Mouse (Mus musculus) hindbrain, embryonic 15.5 days (tissue): ENCODE data around the gene Anxa4. TPM values are rescaled to one million over a fixed set of nuclear protein-coding genes. Genes with fewer than 3 reads are reported as not detected.

Experiments used
- ATAC-seq: fragments of 200-750 bp; cut with Nextera tagmentation; 2 replicates; pipeline ENCODE4 v1.8.0; 2017; ENCODE audit warnings: low read depth, moderate number of reproducible peaks, moderate TSS enrichment; ENCODE audit not compliant: low FRiP score
- H3K27ac ChIP-seq: fragments of 300-500 bp; sonication (generic); replicated peaks from 2 replicates; pipeline ENCODE4 v1.5.1; 2015; ENCODE audit warnings: mild to moderate bottlenecking, inconsistent platforms
- H3K27me3 ChIP-seq: fragments of 300-500 bp; sonication (generic); 2 replicates; pipeline ENCODE4 v1.6.1; 2015; ENCODE audit warnings: control low read depth, inconsistent platforms
- H3K36me3 ChIP-seq: fragments of 300-500 bp; sonication (generic); 2 replicates; pipeline ENCODE4 v1.6.1; 2015; ENCODE audit warnings: control low read depth, inconsistent platforms
- H3K4me1 ChIP-seq: fragments of 300-500 bp; sonication (generic); replicated peaks from 2 replicates; pipeline ENCODE4 v1.6.1; 2015; ENCODE audit warnings: control low read depth, inconsistent platforms
- H3K4me2 ChIP-seq: fragments of 300-500 bp; sonication (generic); 2 replicates; pipeline ENCODE4 v1.6.1; 2015; ENCODE audit warnings: moderate library complexity, mild to moderate bottlenecking, inconsistent platforms
- H3K4me3 ChIP-seq: fragments of 300-500 bp; sonication (generic); 2 replicates; pipeline ENCODE4 v1.5.1; 2015; ENCODE audit warnings: mild to moderate bottlenecking, inconsistent platforms
- H3K9ac ChIP-seq: fragments of 300-500 bp; sonication (generic); 2 replicates; pipeline ENCODE4 v1.6.1; 2015; ENCODE audit warnings: inconsistent platforms
- H3K9me3 ChIP-seq: fragments of 300-500 bp; sonication (generic); 2 replicates; pipeline ENCODE4 v1.6.1; 2016; ENCODE audit warnings: control low read depth, inconsistent platforms
- WGBS: fragments of 180-500 bp; shearing (Covaris S2); methylation state at CpG from one replicate; pipeline ENCODE4 v1.1.7; 2015; 5-methylcytosine and 5-hydroxymethylcytosine counted together
- polyA plus RNA-seq: library from polyadenylated mRNA; unstranded; fragments of >200 nt; fragmentation: Nextera tagmentation; extraction: Ambion mirVana; gene quantifications from 2 replicates; pipeline ENCODE4 v1.2.1, GENCODE M21; 2015

The Anxa4 gene
- polyA plus RNA-seq, 1 experiment from 2014 or later = 4.6 TPM

- Histone ChIP-seq H3K4me3 (no peak overlapping the region), H3K4me2 (no peak overlapping the region), H3K9me3 (no peaks in the 10 kb centered on the region), H3K36me3 (no peaks in the 10 kb centered on the region), H3K9ac (no peak overlapping the region), H3K27ac (no peak overlapping the region), H3K27me3 (peaks cover 4% of the 10 kb centered on the region; the same call in 1 of the 2 replicates), H3K4me1 (peaks cover 9% of the 10 kb centered on the region)
- no peak for ATAC-seq
- WGBS = 67% methylated on average over 7 of the region's 7 CpGs
Observed at GRCm38 (mm10) chr6:86820690-86821089, 27.3 kb upstream of the Anxa4 start.

- Histone ChIP-seq H3K9me3 (no peaks in the 10 kb centered on the region), H3K36me3 (no peaks in the 10 kb centered on the region), H3K27ac (no peak overlapping the region), H3K9ac (no peak overlapping the region), H3K4me1 (peaks cover 15% of the 10 kb centered on the region), H3K4me2 (no peak overlapping the region), H3K27me3 (peaks cover 4% of the 10 kb centered on the region; the same call in 1 of the 2 replicates), H3K4me3 (no peak overlapping the region)
- ATAC-seq = no peak
- WGBS = 84% methylated on average over 5 of the region's 5 CpGs
Observed at GRCm38 (mm10) chr6:86819926-86820325, 26.5 kb upstream of the Anxa4 start.

- Histone ChIP-seq H3K4me1 (peaks cover 16% of the 10 kb centered on the region), H3K9ac (no peak overlapping the region), H3K4me3 (no peak overlapping the region), H3K27ac (no peak overlapping the region), H3K27me3 (peaks cover 4% of the 10 kb centered on the region; the same call in 1 of the 2 replicates), H3K36me3 (no peaks in the 10 kb centered on the region), H3K4me2 (no peak overlapping the region), H3K9me3 (no peaks in the 10 kb centered on the region)
- WGBS = 79% methylated on average over 4 of the region's 4 CpGs
- ATAC-seq = no peak
Observed at GRCm38 (mm10) chr6:86818914-86819313, 25.5 kb upstream of the Anxa4 start.

GRCm38 (mm10) chr6:86816586-86816985 is 23.2 kb upstream of the Anxa4 start:
- Histone ChIP-seq H3K27ac (no peak overlapping the region), H3K36me3 (no peaks in the 10 kb centered on the region), H3K4me3 (no peak overlapping the region), H3K4me2 (no peak overlapping the region), H3K9ac (no peak overlapping the region), H3K9me3 (no peaks in the 10 kb centered on the region), H3K27me3 (no peaks in the 10 kb centered on the region), H3K4me1 (peaks cover 8% of the 10 kb centered on the region)
- ATAC-seq = no peak
- WGBS = 24% methylated on average over 8 of the region's 8 CpGs

GRCm38 (mm10) chr6:86815436-86815835 is 22.1 kb upstream of the Anxa4 start:
- ATAC-seq = no peak

GRCm38 (mm10) chr6:86814926-86815325 is 21.5 kb upstream of the Anxa4 start:
- Histone ChIP-seq H3K9me3 (no peaks in the 10 kb centered on the region), H3K27me3 (no peaks in the 10 kb centered on the region), H3K4me1 (peaks cover 11% of the 10 kb centered on the region), H3K9ac (no peak overlapping the region), H3K27ac (peak overlapping the region; percentile 34), H3K4me3 (no peak overlapping the region), H3K36me3 (no peaks in the 10 kb centered on the region), H3K4me2 (peak overlapping the region; percentile 42)
- no peak for ATAC-seq
- 32% methylated on average over 3 of the region's 3 CpGs for WGBS

More at GRCm38 (mm10) chr6:86815436-86815835, 22.1 kb upstream of the Anxa4 start:
- 5% methylated on average over 6 of the region's 7 CpGs for WGBS
- H3K4me3 ChIP-seq = no peak overlapping the region
- peak overlapping the region; percentile 34 for H3K27ac ChIP-seq
- H3K4me2 ChIP-seq = peak overlapping the region; percentile 42
- no peaks in the 10 kb centered on the region for H3K9me3 ChIP-seq
- H3K27me3 ChIP-seq = no peaks in the 10 kb centered on the region
- H3K4me1 ChIP-seq = peaks cover 8% of the 10 kb centered on the region
- no peaks in the 10 kb centered on the region for H3K36me3 ChIP-seq
- no peak overlapping the region for H3K9ac ChIP-seq

GRCm38 (mm10) chr6:86813341-86813740 is 20.0 kb upstream of the Anxa4 start:
- H3K4me3 ChIP-seq = no peak overlapping the region
- H3K36me3 ChIP-seq = no peaks in the 10 kb centered on the region
- 29% methylated on average over 3 of the region's 3 CpGs for WGBS
- H3K4me2 ChIP-seq = no peak overlapping the region
- H3K27me3 ChIP-seq = no peaks in the 10 kb centered on the region
- ATAC-seq = no peak
- no peaks in the 10 kb centered on the region for H3K9me3 ChIP-seq
- H3K4me1 ChIP-seq = peaks cover 16% of the 10 kb centered on the region
- H3K27ac ChIP-seq = no peak overlapping the region
- no peak overlapping the region for H3K9ac ChIP-seq

- no peaks in the 10 kb centered on the region for H3K36me3 ChIP-seq
- peaks cover 16% of the 10 kb centered on the region for H3K4me1 ChIP-seq
- H3K9ac ChIP-seq = no peak overlapping the region
- no peak overlapping the region for H3K4me3 ChIP-seq
- no peak overlapping the region for H3K4me2 ChIP-seq
- H3K27ac ChIP-seq = no peak overlapping the region
- no peaks in the 10 kb centered on the region for H3K27me3 ChIP-seq
- WGBS = 64% methylated on average over 4 of the region's 4 CpGs
- no peak for ATAC-seq
- H3K9me3 ChIP-seq = no peaks in the 10 kb centered on the region
Observed at GRCm38 (mm10) chr6:86812919-86813318, 19.5 kb upstream of the Anxa4 start.

GRCm38 (mm10) chr6:86806455-86807086 is 13.2 kb upstream of the Anxa4 start:
- no peak overlapping the region for H3K27ac ChIP-seq
- no peaks in the 10 kb centered on the region for H3K27me3 ChIP-seq
- H3K9ac ChIP-seq = no peak overlapping the region
- H3K9me3 ChIP-seq = no peaks in the 10 kb centered on the region
- 3% methylated on average over 5 of the region's 5 CpGs for WGBS
- no peaks in the 10 kb centered on the region for H3K36me3 ChIP-seq
- ATAC-seq = peak; percentile 44; the same call in 1 of the 2 replicates
- H3K4me2 ChIP-seq = 0 out of 2 replicates have a peak overlapping the region, but pooled peaks have one; percentile 6
- H3K4me3 ChIP-seq = no peak overlapping the region
- H3K4me1 ChIP-seq = peaks cover 11% of the 10 kb centered on the region

- no peaks in the 10 kb centered on the region for H3K36me3 ChIP-seq
- no peak overlapping the region for H3K27ac ChIP-seq
- no peak for ATAC-seq
- WGBS = 86% methylated on average over 3 of the region's 3 CpGs
- H3K9me3 ChIP-seq = no peaks in the 10 kb centered on the region
- no peak overlapping the region for H3K4me3 ChIP-seq
- H3K9ac ChIP-seq = no peak overlapping the region
- no peaks in the 10 kb centered on the region for H3K27me3 ChIP-seq
- no peak overlapping the region for H3K4me2 ChIP-seq
- peaks cover 6% of the 10 kb centered on the region for H3K4me1 ChIP-seq
Observed at GRCm38 (mm10) chr6:86804646-86805045, 11.3 kb upstream of the Anxa4 start.

- Histone ChIP-seq H3K4me2 (no peak overlapping the region), H3K9me3 (no peaks in the 10 kb centered on the region), H3K4me1 (no peaks in the 10 kb centered on the region), H3K36me3 (no peaks in the 10 kb centered on the region), H3K27ac (no peak overlapping the region), H3K27me3 (no peaks in the 10 kb centered on the region), H3K9ac (no peak overlapping the region), H3K4me3 (no peak overlapping the region)
- 45% methylated on average over 11 of the region's 11 CpGs for whole genome bisulfite sequencing
- ATAC-seq = no peak
Observed at GRCm38 (mm10) chr6:86801431-86801830, 8.0 kb upstream of the Anxa4 start.

- H3K4me1 ChIP-seq = no peaks in the 10 kb centered on the region
- H3K27me3 ChIP-seq = no peaks in the 10 kb centered on the region
- ATAC-seq = no peak
- H3K9me3 ChIP-seq = no peaks in the 10 kb centered on the region
- H3K9ac ChIP-seq = no peak overlapping the region
- no peak overlapping the region for H3K4me3 ChIP-seq
- no peak overlapping the region for H3K27ac ChIP-seq
- no peaks in the 10 kb centered on the region for H3K36me3 ChIP-seq
- no peak overlapping the region for H3K4me2 ChIP-seq
- 89% methylated on average over 3 of the region's 3 CpGs for WGBS
Observed at GRCm38 (mm10) chr6:86800467-86800866, 7.1 kb upstream of the Anxa4 start.

GRCm38 (mm10) chr6:86797455-86797854 is 4.1 kb upstream of the Anxa4 start:
- Histone ChIP-seq H3K4me2 (no peak overlapping the region), H3K36me3 (no peaks in the 10 kb centered on the region), H3K27me3 (peaks cover 17% of the 10 kb centered on the region), H3K4me3 (no peak overlapping the region), H3K27ac (no peak overlapping the region), H3K9me3 (no peaks in the 10 kb centered on the region), H3K9ac (no peak overlapping the region), H3K4me1 (peaks cover 12% of the 10 kb centered on the region)
- no peak for ATAC-seq
- WGBS = 65% methylated on average over 4 of the region's 4 CpGs
